Mouse (Mus musculus): ENCODE results near the gene Pold2.

DNA sequence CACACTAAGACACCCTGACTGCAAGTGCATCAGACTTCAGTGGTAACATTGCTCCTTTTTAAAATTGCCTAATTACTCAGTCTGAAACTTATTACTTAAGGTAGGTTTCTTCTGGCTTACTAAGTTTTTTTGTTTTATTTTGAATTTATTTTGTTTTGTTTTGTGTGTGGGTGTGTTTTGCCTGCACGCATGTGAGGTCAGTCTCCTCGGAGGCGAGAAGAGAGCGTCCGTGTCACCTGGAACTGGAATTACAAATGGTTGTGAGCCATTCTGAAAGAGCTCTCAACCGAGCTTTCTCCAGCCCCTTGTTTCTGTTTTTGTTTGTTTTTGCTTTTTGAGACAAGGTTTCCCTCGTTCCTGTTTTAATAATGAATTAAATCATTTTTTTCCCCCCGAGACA, 569 bp upstream of the Pold2 start:
- TF ChIP-seq CTCF (IDR thresholded peaks at IDR 0.05; ENCODE audit: low read depth, low read length) (no peak), POLR2AphosphoS5 (IDR thresholded peaks at IDR 0.05; ENCODE audit: insufficient replicate concordance, low read depth, low read length) (no peak)

Measured in G1E (cell line).